Mouse (Mus musculus) hindbrain, embryonic 10.5 days (tissue): ENCODE results near the gene Apom. TPM values are rescaled to one million over a fixed set of nuclear protein-coding genes. Genes with fewer than 3 reads are reported as not detected.

Experiments used
- DNase-seq: peaks from one replicate; pipeline ENCODE4 v3.0.0-alpha.2; 2017; ENCODE audit warnings: low spot score
- H3K27ac ChIP-seq: fragments of 300-500 bp; sonication (generic); 2 replicates; pipeline ENCODE4 v1.5.1; 2016; ENCODE audit warnings: mild to moderate bottlenecking, moderate library complexity
- H3K27me3 ChIP-seq: fragments of 300-500 bp; sonication (generic); 2 replicates; pipeline ENCODE4 v1.6.1; 2016; ENCODE audit warnings: mild to moderate bottlenecking; ENCODE audit not compliant: poor library complexity, insufficient read depth, severe bottlenecking
- H3K36me3 ChIP-seq: fragments of 300-500 bp; sonication (generic); 2 replicates; pipeline ENCODE4 v1.6.1; 2016; ENCODE audit warnings: mild to moderate bottlenecking, moderate library complexity
- H3K4me1 ChIP-seq: fragments of 300-500 bp; sonication (generic); replicated peaks from 2 replicates; pipeline ENCODE4 v1.6.1; 2016; ENCODE audit warnings: mild to moderate bottlenecking
- H3K4me3 ChIP-seq: fragments of 300-500 bp; sonication (generic); 2 replicates; pipeline ENCODE4 v1.5.1; 2016; ENCODE audit warnings: mild to moderate bottlenecking, moderate library complexity
- H3K9me3 ChIP-seq: fragments of 300-500 bp; sonication (generic); 2 replicates; pipeline ENCODE4 v1.6.1; 2016; ENCODE audit warnings: mild to moderate bottlenecking, moderate library complexity
- WGBS: fragments of 180-500 bp; shearing (Covaris S2); methylation state at CpG from one replicate; pipeline ENCODE4 v1.1.7; 2016; 5-methylcytosine and 5-hydroxymethylcytosine counted together
- polyA plus RNA-seq: library from polyadenylated mRNA; unstranded; fragments of >200 nt; fragmentation: Nextera tagmentation; extraction: Ambion mirVana; gene quantifications from 2 replicates; pipeline ENCODE4 v1.2.1, GENCODE M21; 2016

Gene Apom
- polyA plus RNA-seq, 1 experiment from 2014 or later: 0.16 TPM

GRCm38 (mm10) chr17:35101161-35101560, 30.7 kb downstream of the Apom start:
- no peaks in the 10 kb centered on the region for H3K9me3 ChIP-seq
- H3K4me1 ChIP-seq: peaks cover 22% of the 10 kb centered on the region
- no peak overlapping the region for H3K4me3 ChIP-seq
- WGBS: 92% methylated on average over 11 of the region's 11 CpGs
- H3K36me3 ChIP-seq: peaks cover 87% of the 10 kb centered on the region
- no peaks in the 10 kb centered on the region for H3K27me3 ChIP-seq
- DNase-seq: no peak
- no peak overlapping the region for H3K27ac ChIP-seq

- peaks cover 13% of the 10 kb centered on the region for H3K4me1 ChIP-seq
- H3K27me3 ChIP-seq: no peaks in the 10 kb centered on the region
- DNase-seq: no peak
- WGBS: 74% methylated on average over 10 of the region's 10 CpGs
- H3K9me3 ChIP-seq: no peaks in the 10 kb centered on the region
- no peak overlapping the region for H3K4me3 ChIP-seq
- no peak overlapping the region for H3K27ac ChIP-seq
- peaks cover 95% of the 10 kb centered on the region for H3K36me3 ChIP-seq
Observed at GRCm38 (mm10) chr17:35100196-35100765, 31.6 kb downstream of the Apom start.

DNA sequence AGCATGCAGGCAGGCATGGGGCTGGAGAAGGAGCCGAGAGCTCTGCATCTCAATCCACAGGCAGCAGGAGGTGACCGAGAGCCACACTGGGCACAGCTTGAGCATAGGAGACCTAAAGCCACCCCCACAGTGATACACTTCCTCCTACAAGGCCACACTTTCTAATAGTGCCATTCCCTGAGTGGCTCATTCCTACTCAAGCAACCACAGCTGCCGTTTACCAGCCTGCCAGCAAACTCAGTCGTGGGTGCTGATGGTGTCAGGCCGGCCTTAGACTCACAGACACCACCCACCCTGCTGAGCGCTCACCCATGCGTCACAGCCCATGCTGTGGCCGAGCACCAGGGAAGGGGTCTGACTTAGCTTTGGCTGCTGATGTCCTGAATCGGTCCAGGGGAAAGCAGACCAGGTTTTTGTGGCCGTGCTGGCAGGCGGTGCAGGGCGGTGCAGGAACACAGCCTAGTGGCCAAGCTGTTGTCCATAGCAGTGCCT, 34.6 kb downstream of the Apom start:
- WGBS: 78% methylated on average over 12 of the region's 12 CpGs
- Histone ChIP-seq H3K4me3 (no peak overlapping the region), H3K9me3 (no peaks in the 10 kb centered on the region), H3K27ac (no peak overlapping the region), H3K4me1 (peaks cover 2% of the 10 kb centered on the region; the same call in 1 of the 2 replicates), H3K36me3 (peaks cover 96% of the 10 kb centered on the region), H3K27me3 (no peaks in the 10 kb centered on the region)
- no peak for DNase-seq

DNA sequence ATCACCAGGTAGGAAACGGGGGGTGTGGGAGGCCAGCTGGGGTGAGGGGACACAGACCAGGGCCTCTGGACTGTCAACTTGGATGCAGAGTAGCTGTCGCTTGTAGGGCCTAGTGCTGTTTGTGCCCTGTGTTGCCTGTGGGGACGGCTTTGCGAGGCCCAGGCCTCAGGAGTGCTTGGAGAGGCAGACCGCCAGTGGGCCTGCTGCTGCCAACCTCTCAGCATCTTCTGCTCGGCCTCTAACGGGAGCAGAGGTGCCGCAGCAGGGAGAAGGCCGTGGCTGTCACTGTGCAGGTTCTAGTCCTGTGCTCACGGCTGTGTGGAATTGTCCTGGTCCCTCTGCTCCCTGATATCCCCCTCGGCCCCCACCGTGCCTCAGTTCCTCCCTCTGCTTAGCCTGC, 35.3 kb downstream of the Apom start:
- H3K27ac ChIP-seq: no peak overlapping the region
- 0 out of 2 replicates have a peak overlapping the region, but pooled peaks have one; percentile 16 for H3K4me3 ChIP-seq
- no peaks in the 10 kb centered on the region for H3K27me3 ChIP-seq
- DNase-seq: no peak
- H3K4me1 ChIP-seq: no peaks in the 10 kb centered on the region
- H3K36me3 ChIP-seq: peaks cover 96% of the 10 kb centered on the region
- H3K9me3 ChIP-seq: no peaks in the 10 kb centered on the region
- 88% methylated on average over 12 of the region's 12 CpGs for WGBS

DNA sequence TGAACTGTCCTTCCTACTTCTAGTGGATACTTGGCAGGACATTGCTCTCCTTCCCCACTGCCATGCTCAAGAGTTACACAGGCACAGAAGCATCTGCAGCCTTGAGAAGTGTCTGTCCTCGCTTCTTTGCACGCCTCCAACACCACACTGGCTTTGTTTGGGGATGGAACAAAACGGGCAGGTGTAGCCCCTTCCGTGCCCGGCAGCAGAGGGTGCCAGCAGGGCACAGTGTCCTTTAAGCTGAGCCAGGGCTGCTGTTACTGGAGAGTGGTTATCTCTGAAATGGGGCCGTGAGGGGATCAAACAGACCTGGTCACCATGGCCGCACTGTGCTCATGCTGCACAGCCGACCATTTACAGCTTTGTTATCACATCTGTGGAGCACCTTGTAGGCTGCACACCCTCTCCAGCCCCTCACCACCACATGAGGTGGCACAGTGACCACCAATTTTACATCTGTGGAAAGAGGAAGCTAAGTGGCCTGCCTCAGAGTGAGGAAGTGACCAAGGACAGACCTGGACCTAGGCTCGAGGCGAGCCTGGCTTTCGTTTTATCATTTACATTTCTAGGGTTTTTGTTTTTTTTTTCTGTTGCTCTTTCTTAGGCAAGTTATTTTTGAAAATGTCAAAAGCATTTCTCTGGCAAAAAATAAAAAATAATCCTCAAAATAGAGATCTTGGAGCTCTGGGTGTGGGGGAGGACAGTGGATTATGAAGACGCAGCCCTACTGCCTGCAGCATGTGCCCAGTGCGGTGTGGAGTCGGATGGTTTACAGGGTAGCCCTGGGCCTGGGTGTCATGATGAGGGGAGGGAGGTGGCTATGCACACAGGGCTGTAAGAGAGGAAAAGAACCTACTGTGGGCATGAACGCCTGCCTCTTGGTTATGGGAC, 37.1 kb downstream of the Apom start:
- Histone ChIP-seq H3K27ac (no peak overlapping the region), H3K36me3 (peaks cover 89% of the 10 kb centered on the region), H3K4me1 (peaks cover 13% of the 10 kb centered on the region), H3K4me3 (no peak overlapping the region), H3K27me3 (no peaks in the 10 kb centered on the region), H3K9me3 (no peaks in the 10 kb centered on the region)
- no peak for DNase-seq
- 93% methylated on average over 15 of the region's 15 CpGs for WGBS

- Histone ChIP-seq H3K9me3 (no peaks in the 10 kb centered on the region), H3K36me3 (peaks cover 68% of the 10 kb centered on the region), H3K4me1 (peaks cover 18% of the 10 kb centered on the region), H3K27ac (no peak overlapping the region), H3K27me3 (no peaks in the 10 kb centered on the region), H3K4me3 (no peak overlapping the region)
- 88% methylated on average over 14 of the region's 14 CpGs for WGBS
- no peak for DNase-seq
Observed at GRCm38 (mm10) chr17:35092403-35093198, 39.2 kb downstream of the Apom start.

DNA sequence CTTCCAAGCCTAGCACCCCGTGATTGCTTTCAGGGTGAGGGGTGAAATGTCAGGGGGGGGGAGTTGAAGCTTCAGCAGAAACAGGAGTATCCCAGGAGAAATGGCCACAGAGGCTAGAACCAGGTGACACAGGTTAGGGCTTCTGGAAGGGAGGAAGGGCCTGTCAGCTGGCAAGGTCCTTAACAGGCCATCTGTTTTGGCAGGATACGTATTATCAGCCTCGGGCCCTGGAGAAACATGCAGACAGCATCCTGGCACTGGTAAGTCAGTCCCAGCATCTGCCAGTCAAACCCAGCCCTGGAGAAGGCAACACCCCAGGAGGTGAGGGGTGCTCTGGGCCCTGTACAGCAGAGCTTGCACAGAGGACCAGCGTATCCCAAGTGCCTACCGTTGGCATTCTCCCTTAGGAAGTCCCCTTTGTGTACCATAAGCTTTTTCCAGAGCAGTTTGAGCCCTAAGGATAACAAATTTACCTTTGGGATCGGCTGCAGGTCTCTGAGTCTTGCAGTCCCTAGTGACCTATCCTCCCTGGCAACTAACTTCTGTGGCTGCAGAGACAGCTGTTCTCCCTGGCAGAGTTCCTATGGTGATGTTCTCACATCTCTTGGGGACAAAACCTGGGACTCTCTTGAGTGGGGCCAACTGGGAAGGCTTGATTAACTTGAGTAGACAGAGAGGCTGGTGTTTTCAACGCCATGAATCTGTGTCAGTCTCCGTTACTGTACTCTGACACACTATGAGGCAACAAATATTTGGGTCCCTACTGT, 41.5 kb downstream of the Apom start:
- no peaks in the 10 kb centered on the region for H3K27me3 ChIP-seq
- H3K27ac ChIP-seq: peak overlapping the region; percentile 99
- H3K4me1 ChIP-seq: peaks cover 18% of the 10 kb centered on the region
- H3K36me3 ChIP-seq: peaks cover 47% of the 10 kb centered on the region
- peak overlapping the region; percentile 76 for H3K4me3 ChIP-seq
- WGBS: 76% methylated on average over 8 of the region's 8 CpGs
- no peaks in the 10 kb centered on the region for H3K9me3 ChIP-seq
- no peak for DNase-seq

GRCm38 (mm10) chr17:35088825-35089644, 42.8 kb downstream of the Apom start, which contains the start of gene Abhd16a:
Gene Abhd16a, plus strand, starts transcription at chr17:35089263.
- peak; percentile 92 for DNase-seq
- H3K9me3 ChIP-seq: no peaks in the 10 kb centered on the region
- peak within 1 kb of the TSS; percentile 76 for H3K4me3 ChIP-seq
- H3K27ac ChIP-seq: peak within 1 kb of the TSS; percentile 99
- 2% methylated on average over 67 of the region's 67 CpGs for WGBS
- no peaks in the 10 kb centered on the region for H3K27me3 ChIP-seq
- H3K4me1 ChIP-seq: peaks cover 18% of the 10 kb centered on the region
- peaks cover 35% of the 10 kb centered on the region for H3K36me3 ChIP-seq

GRCm38 (mm10) chr17:35088151-35088550, 43.7 kb downstream of the Apom start:
- H3K9me3 ChIP-seq: no peaks in the 10 kb centered on the region
- no peak for DNase-seq
- H3K36me3 ChIP-seq: peaks cover 27% of the 10 kb centered on the region
- no peaks in the 10 kb centered on the region for H3K27me3 ChIP-seq
- no peak overlapping the region for H3K27ac ChIP-seq
- H3K4me3 ChIP-seq: no peak overlapping the region
- WGBS: 55% methylated on average over 2 of the region's 2 CpGs
- peaks cover 18% of the 10 kb centered on the region for H3K4me1 ChIP-seq

GRCm38 (mm10) chr17:35085208-35085865, 46.5 kb downstream of the Apom start, which contains the start of gene Ly6g6f:
Gene Ly6g6f, minus strand, starts transcription at chr17:35085610.
- WGBS: 85% methylated on average over 7 of the region's 7 CpGs

DNA sequence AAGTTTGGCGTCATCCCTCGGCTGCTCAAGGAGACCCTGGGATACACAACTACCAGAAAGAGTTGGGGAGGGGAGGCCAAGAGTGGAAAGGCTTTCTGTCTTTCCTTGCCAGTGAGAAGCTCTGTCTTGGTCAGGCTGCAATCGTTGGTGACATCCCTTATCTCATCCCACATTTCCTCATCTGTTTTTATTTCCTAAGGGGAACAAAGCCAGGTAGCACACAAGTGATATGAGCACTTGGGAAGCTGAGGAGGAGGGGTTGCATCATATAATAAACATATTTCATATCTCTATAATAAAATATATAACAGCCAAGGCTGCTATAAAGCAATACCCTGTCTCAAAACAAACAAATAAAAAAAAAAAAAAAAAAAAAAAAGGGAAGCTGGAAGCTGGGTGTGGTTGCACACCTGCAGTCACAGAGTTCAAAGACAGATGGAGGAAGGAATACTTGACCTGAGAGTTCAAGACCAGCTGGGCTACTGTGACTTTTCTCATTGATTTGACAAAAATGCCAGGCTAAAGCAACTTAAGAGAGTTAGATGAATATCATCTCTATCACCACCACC, 47.8 kb downstream of the Apom start:
- H3K36me3 ChIP-seq: no peaks in the 10 kb centered on the region
- no peak overlapping the region for H3K27ac ChIP-seq
- DNase-seq: no peak
- no peaks in the 10 kb centered on the region for H3K9me3 ChIP-seq
- peaks cover 7% of the 10 kb centered on the region for H3K27me3 ChIP-seq
- no peak overlapping the region for H3K4me3 ChIP-seq
- peaks cover 18% of the 10 kb centered on the region for H3K4me1 ChIP-seq
- WGBS: 83% methylated on average over 3 of the region's 3 CpGs

More at GRCm38 (mm10) chr17:35085208-35085865, 46.5 kb downstream of the Apom start, which contains the start of gene Ly6g6f:
- Histone ChIP-seq H3K36me3 (no peaks in the 10 kb centered on the region), H3K4me3 (no peak within 1 kb of the TSS), H3K4me1 (peaks cover 23% of the 10 kb centered on the region), H3K27ac (no peak within 1 kb of the TSS), H3K9me3 (no peaks in the 10 kb centered on the region), H3K27me3 (peaks cover under 1% of the 10 kb centered on the region; the same call in 1 of the 2 replicates)
- no peak for DNase-seq
